Mouse (Mus musculus): ENCODE data around the gene 1700001F09Rik.
A peak's percentile ranks its signal among the peaks of the same experiment; 100 is the strongest.
"Not testable (repeated sequence)": the region's sequence is repeated elsewhere in the genome, so short reads cannot be mapped to it uniquely, and the experiment has no call there.

The 1700001F09Rik gene

DNA sequence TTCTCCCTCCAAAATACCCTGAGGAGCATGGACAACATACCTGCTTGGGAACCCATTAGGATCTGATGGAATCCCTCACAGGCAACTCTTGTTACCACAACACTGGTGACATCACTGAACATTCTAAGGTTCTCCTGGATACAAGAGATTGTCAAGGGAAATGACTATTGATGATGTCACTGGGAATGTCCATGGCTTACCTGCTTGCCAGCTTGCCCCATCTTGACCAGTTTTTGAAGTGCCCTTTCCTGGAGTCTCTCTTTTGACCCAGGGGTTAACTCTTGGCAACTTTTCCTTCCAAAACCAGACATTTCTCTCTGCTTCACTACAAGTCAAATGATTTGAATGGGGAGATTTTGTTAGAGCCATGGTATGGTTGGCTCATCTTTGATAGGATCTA lies at the start of gene 1700001F09Rik:
TSS of gene 1700001F09Rik (minus strand) at position 101 of the 400 bp plus-strand sequence.
- not testable (repeated sequence) for DNase-seq (ENCODE audit: low read depth, low spot score)

DNA sequence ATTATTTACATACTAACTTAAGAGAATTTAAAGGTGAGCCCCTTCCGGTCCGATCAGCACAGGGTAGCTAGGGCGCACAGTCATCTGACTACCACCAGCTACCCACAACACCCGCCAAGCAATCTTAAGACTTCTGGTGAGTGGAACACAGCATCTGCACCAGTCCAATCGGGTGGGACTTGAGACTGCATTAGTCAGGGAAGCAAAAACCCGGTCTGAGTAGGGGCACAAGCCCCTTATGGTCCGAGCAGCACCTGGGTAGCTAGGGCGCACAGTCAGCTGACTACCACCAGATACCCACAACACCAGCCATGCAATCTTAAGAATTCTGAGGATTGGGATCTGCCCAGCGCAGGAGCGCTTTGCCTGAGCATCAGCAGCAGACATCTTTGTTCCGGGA lies 14.1 kb upstream of the 1700001F09Rik start:
- peak; percentile 84 for DNase-seq (ENCODE audit: low read depth, low spot score)

DNA sequence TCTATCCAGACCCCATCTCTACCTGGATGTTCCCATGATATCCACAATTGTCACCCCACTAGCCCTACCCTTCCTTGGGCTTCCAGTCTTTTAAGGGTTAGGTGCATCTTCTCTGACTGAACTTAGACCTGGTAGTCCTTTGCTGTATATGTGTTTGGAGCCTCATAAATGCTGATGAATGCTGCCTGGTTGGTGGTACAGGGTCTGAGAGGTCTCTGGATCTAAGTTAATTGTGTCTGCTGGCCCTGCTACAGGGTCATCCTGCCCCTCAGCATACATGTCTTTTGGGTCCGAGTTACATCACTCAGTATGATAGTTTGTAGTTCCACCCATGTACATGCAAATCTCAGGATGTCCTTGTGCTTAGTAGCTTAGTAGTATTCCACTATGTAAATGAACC lies 11.6 kb upstream of the 1700001F09Rik start:
- DNase-seq (ENCODE audit: low read depth, low spot score): not testable (repeated sequence)

- not testable (repeated sequence) for DNase-seq (ENCODE audit: low read depth, low spot score)
Measured at GRCm38 (mm10) chr14:43357496-43357895, 9.9 kb upstream of the 1700001F09Rik start.

GRCm38 (mm10) chr14:43352944-43353343 lies 5.3 kb upstream of the 1700001F09Rik start:
- DNase-seq (ENCODE audit: low read depth, low spot score): not testable (repeated sequence)

- DNase-seq (ENCODE audit: low read depth, low spot score): not testable (repeated sequence)
Measured at GRCm38 (mm10) chr14:43337646-43338045, 10.0 kb downstream of the 1700001F09Rik start.

- DNase-seq (ENCODE audit: low read depth, low spot score): not testable (repeated sequence)
Measured at GRCm38 (mm10) chr14:43331362-43331880, 16.2 kb downstream of the 1700001F09Rik start.

- not testable (repeated sequence) for DNase-seq (ENCODE audit: low read depth, low spot score)
Measured at GRCm38 (mm10) chr14:43328603-43329002, 19.0 kb downstream of the 1700001F09Rik start.

DNA sequence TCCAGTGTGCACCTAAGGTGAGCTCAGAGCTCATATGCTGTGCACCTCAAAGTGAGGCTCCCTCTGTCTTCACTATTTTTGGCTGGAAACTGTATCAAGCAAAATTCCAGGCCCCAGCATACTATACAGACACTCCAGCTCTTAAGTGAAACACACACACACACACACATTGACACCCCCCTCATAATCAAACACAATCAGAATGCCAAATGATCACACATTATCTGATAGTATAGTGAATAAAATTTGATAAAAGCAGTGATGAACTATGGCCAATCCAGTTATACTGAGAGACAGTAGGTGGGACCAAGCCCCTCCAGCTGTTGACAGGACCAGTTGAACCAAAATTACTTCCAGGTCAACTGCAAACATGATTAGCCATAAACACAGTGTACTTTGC lies 28.1 kb downstream of the 1700001F09Rik start:
- not testable (repeated sequence) for DNase-seq (ENCODE audit: low read depth, low spot score)

DNA sequence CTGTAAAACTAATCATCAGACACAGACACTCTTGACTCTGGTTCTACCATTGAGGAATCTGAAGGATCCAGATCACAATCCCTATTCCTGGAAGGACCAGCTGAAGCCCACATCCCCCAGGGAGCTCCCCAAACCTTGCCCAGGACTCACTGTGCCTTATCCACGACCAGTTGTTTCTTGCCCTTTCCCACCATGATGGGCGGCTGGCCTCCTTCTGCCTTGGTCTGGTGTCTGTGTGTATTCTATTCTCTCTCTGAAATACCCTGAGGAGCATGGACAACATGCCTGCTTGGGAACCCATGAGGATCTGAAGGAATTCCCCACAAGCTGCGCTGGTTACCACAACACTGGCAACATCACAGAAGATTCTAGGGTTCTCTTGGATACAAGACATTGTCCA lies 54.1 kb downstream of the 1700001F09Rik start, which contains the start of gene Gm8127:
TSS of gene Gm8127 (minus strand) at position 330 of the 400 bp plus-strand sequence.
- not testable (repeated sequence) for DNase-seq (ENCODE audit: low read depth, low spot score)

All from ES-CJ7 (cell line).